Mouse (Mus musculus): ENCODE measurements around the gene Exoc2.

Exoc2 gene

DNA sequence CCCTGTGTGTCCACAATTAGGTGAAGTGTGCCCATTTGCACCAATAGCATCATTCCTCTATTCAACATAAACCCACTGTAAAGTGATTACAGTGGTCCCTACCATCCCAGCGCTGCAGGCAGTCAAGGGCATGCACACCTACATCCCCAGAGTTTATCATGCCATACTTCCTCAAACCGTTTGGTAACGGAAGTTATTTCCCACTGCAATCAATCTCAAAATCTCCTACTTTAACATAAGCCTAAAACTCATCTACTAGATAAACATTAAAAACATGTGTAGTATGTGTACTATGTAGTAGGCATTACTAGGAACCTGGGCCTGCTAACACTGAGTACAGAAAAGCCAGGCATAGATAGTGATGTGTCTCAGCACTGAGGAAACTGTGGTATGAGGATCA, 2.8 kb downstream of the Exoc2 start:
- DNase-seq (ENCODE audit: low spot score): no peak

DNA sequence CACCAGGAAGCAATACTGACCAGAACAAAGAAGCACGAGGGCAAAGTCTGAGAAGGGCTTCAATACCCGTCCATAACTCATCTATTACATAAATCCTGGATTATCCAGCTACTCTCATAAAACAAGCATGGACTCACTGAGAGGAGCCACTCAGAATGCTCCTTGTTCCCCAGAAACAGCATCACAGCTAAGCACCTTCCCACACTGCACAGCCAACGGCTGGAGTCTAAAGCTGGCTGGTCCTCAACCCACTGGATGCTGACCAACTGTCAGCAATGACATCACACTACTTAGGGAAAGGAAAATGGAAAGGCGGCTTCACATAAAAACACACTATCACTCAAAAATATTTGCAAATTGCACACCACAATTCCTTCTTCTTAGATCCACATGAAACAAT, 5.6 kb downstream of the Exoc2 start:
- no peak for DNase-seq (ENCODE audit: low spot score)

DNA sequence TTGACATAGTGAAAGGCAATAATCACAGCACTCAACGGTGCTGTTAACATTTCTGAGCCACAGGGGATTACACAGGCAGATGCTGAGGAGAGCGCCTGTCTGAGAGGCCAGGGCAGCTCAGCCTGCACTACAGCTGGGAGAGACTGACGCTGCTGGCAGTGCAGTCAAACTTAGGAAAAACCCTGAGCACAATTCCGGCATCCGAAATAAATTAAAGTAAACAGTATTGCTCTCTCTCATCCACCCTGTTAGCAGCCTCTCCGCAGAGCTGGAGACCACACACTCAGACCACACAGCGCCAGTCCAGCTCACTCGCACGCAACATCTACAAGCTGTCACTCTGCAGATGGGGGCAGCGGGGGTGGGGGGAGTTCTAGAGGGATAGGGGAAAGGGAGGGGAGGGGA, 7.4 kb downstream of the Exoc2 start:
- DNase-seq (ENCODE audit: low spot score): no peak

DNA sequence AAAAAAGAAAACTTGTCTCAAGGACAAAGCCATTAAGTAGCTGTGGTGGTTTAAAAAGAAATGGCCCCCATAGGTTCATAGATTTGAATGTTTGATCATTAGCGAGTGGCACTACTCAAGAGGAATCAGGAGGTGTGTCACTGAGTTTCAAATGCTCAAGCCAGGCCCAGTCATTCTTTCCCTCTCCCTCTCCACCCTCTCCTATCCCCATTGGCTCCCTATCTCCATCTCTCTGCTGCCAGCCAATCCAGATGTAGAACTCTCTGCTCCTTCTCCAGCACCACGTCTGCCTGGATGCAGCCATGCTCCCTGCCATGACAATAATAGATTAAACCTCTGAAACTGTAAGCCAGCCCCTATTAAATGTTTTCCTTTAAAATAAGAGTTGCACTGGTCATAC, 12.0 kb downstream of the Exoc2 start:
- no peak for DNase-seq (ENCODE audit: low spot score)

DNA sequence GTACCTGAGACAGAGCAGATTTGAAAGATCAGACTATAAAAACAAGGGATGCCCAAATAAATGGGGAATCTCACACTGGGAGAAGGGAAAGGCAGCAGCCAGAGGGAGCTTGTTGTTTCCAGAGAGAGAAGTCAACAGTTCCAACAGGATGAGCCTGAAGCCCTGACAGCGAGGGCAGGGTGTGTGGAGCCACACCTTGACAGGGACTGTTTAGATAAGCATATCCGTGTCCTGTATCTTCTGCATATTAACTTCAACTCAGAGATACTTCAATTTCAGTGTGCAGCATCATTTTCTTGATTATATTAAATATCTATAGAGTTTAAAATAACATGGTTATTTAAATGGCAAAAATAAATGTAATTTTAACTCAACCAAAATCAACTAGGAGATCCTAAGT, 13.2 kb downstream of the Exoc2 start:
- DNase-seq (ENCODE audit: low spot score): no peak

DNA sequence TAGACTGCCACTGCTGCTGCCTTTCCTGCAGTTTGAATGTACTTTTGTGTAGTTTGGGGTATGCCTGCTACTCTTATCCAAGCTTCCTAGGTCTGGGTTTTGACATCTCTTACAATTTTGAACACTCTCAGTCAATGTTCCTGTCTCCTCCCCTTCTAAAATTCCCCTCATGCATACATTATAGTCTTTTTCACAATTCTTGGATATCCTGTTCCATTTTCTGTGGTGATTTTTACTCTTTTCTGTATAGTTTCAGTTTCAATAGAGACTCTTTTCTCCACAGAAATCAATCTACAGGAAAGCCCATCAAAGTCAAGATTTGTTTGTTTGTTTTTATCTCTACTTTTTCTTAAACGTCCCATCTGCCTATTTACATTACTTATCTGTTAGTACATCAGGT, 20.3 kb downstream of the Exoc2 start:
- DNase-seq (ENCODE audit: low spot score): no peak

DNA sequence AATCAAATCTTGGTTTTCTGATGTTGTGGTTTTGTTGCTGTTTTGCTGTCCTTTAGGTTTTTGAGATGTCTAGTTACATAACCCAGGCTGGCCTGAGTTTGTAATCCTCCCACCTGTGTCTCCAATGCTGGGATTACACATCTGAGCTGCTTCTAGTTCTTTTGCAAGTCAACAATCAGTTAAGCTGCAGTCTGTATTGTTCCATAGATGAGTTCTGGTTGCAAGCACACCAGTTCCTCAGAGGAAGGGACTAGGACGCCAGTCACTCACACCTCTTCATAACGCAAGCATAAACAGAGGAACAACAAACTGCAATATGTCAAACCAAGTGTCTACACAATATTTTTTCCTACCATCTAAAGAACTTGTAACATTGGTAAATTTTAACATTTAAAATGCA, 21.8 kb downstream of the Exoc2 start:
- DNase-seq (ENCODE audit: low spot score): no peak

DNA sequence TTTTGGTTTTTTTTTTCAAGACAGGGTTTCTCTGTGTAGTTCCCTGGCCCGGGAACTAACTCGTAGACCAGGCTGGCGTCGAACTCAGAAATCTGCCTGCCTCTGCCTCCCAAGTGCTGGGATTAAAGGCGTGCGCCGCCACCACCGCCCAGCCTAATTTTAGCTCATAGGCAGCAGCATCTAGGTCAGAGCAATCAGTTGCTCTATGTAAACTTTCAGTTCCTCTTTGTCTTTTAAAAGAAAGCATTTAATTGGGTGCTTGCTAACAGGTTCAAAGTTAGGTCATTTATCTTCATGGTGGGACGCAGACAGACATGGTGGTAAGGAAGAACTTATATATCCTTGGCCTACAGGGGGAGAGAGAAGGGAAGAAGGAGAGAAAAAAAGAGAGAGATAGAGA, 24.7 kb downstream of the Exoc2 start:
- no peak for DNase-seq (ENCODE audit: low spot score)

DNA sequence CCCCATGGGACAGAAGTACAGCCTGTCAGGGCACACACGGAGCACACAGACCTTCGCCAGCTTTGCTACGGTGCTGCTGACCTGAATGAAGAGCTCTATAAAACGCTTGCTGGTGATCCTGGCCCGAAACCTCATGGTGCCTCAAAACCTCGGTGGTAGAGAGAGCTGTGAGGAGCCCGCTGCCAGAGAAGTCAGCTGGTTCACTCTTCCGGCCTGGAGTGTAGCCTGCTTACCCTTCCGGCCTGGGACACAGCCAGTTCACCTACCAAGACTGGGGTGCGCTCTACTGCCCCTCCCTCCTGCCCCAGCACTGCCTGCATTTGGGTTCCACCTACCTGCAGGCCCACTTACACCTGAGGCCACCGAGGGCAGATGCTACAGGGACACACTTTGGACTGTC, 26.4 kb downstream of the Exoc2 start, which contains the start of gene Hus1b:
Gene Hus1b (minus strand): TSS at position 220 of the 400 bp plus-strand sequence.
- DNase-seq (ENCODE audit: low spot score): no peak

DNA sequence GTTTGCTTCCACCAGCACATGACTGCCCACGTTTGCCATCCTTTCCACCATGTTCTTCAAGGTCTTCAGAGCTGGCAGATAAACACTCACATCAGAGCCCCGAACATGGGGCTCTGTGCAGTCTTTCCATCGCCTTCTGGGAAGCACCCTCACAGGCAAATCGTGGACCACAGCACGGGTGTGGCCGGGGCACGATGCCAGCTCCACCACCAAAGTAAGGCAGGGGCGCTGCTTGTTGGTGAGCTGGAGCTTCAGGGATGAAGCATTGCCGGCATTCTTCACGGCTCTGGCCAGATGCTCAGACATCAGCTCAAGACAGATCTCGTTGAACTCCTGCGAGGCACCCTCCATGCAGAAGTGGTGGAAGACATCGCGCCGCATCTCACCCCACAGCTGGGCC, 26.8 kb downstream of the Exoc2 start:
- no peak for DNase-seq (ENCODE audit: low spot score)

DNA sequence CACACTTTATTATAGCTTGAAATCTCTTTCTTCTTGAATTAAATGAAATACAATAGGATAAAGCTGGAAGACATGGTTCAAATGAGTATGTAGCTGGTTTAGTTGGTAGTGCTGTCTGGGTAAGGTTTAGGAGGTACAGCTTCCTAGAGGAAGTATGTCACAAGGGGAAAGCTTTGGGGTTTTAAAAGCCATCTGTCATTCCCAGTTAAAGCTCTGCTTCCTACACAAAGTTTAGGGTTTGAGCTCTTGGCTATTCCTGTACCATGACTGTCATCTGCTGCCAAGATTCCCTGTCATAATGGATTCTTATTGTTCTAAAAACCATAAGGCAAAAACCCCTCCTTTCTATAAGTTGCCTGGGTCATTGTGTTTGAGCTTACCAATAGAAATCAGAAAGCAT, 28.1 kb downstream of the Exoc2 start:
- DNase-seq (ENCODE audit: low spot score): no peak

DNA sequence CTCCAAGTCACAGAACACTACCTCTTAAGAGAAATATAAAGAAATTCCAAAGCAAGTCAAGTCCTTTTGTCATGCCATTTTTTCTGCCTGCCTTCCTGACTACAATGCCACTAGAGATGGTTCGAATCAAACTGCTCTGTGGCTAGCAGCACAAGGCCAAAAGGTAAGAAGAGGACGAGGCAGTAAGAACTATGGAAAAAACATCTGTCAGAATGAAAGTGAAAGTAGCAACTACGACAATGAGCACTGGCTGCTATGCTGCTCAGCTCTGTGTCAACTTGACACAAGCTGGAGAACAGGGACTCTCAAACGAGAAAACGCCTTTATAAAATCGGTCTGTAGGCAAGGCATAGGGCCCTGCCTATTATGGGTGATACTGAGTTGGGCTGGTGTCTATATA, 40.9 kb downstream of the Exoc2 start:
- no peak for DNase-seq (ENCODE audit: low spot score)

DNA sequence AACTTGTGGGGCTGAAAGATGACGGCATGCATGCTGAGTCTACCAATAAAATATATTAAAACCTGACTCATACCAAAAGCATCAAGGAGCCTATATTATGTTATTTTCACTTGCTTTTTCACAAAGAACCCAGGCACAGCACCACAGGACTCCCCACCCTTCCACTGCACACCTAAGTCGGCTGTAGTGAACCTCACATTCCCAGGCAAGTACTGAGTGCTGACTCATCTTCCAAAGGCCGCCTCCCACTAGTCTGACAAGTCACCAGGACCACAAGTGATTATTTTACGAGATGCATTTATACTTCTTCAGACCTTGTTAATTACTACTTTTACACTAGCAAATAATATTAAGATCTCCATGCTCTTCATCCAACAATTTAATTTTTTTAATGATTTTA, 42.3 kb downstream of the Exoc2 start:
- peak; percentile 13 for DNase-seq (ENCODE audit: low spot score)

DNA sequence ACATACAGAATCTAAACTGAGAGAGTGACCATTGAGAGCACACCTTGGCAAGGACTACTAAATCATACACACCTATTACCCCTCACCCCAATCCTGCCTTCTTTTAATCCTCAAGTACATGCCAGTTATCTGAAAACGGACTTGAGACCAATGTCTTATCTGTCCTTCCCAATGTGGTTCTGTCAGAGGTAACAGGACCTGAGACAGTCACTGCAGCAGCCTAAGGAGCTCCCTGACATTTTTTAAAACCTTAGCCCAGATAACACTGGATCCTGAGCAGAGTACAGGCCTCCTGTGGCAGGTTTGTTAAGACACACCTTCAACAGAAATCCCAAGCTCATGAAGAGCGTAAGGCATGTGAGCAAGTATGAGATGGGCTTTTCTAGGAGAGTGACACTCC, 44.8 kb downstream of the Exoc2 start:
- no peak for DNase-seq (ENCODE audit: low spot score)

DNA sequence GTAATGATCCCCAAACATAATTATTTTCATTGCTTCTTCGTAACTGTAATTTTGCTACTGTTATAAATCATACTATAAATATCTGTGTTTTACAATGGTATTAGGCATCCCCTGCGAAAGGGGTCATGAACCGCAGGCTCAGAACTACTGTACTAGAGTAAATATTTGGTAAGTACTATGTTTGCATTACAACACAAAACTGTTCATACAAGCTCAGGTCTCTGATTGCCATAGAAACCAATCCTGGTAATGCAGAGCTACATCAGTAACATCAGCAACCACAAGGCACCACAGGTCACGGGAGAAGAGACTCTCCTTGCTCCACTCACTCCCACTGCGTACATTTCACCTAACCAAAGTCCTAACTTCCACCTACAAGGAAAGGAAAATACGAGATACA, 49.6 kb downstream of the Exoc2 start:
- DNase-seq (ENCODE audit: low spot score): no peak

DNA sequence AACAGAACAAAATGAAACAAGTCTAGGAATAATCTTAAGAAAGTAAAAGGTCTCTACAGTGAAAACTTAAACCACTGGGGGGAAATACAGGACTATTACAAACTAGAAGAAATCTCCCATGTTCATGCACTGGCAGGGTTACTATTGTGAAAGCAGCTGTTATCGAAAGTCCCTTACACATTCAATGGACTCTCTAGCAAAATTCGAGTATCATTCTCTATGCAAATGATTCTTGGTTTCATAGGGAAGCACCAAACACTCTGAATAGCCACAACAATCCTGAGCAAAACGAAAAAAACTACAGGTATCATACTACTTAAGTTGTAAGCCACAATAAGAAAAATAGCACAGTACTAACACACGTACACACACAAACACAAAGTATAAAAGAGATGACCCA, 52.0 kb downstream of the Exoc2 start:
- no peak for DNase-seq (ENCODE audit: low spot score)

DNA sequence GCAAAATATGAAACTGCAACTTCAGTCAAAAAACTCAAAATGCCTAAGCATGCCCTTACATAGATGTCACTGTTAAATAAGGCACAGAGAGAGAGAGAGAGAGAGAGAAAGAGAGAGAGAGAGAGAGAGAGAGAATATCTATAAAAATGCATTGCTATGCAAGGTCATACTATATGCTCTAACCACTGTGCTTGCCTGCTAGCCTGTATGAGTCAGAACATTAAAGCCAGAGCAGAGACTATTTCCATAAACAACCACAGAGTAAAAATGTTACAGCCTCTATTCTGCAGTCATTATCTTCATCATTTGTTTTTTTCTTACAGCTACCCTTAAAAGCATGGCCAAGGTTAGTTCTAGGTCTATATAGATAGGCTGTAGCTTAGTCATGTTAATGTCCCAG, 60.1 kb downstream of the Exoc2 start:
- DNase-seq (ENCODE audit: low spot score): no peak

DNA sequence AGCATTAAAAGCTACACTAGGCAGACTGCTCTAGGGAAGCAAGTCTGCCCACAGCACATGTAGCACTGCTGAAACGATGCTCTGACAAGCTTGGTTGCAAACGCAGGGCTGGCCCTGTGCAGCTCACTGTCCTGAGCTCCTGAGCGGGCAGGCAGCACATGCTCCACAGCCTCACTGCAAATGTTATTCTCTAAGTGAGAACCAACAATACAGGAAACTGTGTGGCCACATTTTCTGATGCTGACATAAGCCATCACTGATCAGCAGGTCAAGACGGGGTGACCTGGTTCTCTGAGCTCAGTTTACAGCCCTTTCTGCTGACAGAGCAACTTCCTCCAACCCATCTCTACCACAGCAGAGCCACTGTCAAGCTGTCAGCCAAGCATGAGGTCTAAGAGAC, 60.9 kb downstream of the Exoc2 start:
- DNase-seq (ENCODE audit: low spot score): no peak

DNA sequence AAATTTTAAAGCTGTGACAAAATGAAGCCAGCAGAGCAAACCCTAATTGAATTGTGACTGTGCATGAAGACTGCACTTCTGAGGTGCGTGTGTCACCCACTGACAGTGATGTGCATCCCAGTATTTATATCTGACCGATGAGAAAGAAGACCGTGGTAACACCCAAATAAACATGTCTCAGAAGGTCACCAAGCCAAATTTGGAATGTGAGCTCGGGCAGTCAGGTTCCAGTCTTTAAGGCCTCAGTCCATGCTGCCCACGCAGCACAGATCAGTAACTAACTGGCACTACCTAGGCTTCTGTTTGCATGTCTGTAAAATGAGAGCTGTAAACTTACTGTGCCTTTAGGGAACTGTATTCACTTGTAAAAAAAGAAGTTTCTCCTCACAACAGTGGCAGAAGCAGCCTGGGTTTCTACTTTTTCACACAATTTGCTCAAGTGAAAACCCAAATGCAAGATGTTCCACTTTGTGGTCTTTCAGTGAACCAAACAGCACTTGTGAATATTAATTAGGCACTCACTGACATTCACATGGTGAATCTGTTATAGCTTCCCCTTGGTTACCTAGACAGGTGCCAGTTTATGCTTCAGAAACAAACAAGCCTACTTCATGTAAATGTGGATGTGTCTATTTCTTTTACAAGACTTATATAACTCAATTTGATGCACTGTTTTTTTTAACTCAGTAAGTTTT, 61.8 kb downstream of the Exoc2 start:
- DNase-seq (ENCODE audit: low spot score): no peak

DNA sequence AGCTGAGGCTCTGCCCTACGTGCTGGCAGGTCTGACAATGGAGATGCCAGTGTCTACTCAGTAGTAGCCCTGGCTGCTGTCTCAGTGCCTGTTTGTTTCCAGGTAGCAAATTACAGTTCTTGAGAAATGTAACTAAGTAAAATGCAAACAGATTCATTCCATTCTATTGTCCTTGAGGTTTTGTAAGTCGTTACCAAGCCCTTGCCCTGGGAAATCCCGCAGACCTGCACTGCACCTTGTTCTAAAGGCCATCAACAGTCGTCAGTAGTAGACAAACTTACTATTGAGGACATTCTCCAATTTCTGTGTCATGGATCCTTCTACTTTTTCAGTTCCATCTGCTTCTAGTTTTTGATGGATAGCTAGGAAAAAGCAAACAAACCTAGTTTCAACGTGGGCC, 63.0 kb downstream of the Exoc2 start:
- no peak for DNase-seq (ENCODE audit: low spot score)

DNA sequence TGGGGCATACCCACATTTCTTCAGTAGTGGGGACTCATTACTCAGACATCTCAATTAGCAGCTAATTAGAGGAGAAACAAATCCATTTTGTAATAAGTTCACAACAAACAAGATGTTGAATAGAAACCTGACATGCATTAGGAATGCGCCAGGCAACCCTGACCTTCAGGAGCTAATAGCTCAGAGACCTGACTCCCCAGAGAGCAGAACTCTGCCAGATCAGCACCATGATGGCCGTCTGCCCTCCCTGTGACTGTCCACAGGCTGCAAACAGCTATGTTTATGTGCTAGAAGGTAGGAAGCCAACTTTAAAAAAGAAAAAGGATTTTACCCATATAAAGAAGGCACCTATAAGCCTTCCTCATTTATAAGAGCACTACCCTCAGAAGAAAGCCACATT, 71.6 kb downstream of the Exoc2 start:
- DNase-seq (ENCODE audit: low spot score): no peak

DNA sequence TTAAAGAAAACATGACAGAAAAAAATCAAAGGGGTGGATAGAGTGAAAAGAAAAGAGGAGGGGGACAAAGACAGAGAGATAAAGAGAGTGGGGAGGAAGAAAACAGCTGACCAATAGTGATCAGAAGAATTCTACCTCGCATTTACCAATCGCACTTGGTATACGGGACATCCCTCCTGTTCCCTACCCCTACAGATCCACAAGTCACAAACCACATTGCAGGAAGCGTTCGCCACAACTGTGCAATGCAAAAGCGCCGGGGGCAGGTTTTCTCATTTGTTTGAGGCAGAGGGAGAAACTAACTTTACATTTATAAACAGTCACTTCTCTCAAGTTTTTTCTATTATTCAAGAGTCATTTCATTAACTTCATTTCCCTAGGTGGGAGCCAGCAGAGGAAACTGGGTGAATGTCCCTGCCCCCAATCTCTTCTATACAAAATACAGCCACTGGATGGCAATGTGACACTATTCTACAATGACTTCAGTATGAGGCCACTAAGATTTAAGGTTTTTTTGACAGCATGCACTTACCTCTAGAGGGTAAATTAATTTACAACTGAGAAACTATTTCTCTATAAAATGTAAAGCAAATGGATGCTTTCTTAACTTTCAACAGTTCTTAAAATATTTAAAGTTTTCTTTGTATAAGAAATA, 72.4 kb downstream of the Exoc2 start:
- no peak for DNase-seq (ENCODE audit: low spot score)

DNA sequence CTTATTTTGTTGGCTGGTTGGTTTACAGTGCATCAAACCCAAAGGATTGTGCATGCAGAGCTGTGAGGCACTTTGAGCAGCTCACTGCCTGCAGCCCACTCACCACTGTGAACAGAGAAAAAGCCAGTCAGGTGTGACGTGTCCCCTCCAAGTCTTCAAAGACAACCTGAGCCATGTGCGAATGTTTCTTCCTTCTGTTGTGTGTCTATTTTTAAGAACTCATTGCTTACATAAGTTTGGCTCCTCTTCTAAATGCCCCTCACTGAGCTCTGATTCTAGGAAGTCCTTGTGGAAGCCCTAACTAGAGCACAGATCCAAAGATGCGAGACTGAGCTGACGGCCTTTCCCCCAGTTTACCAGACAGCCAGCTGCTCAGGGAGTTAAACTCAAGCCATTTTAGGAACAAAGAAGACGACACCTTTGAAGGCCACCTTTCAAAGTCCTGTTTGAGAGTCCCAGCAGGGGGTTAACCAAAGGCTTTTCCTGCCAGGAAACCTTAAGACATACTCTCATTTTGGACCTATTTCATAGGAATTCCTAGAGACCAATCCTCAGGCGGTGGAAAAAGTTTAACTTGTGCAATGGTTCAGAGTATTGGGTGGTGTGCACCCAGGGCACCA, 79.8 kb downstream of the Exoc2 start:
- no peak for DNase-seq (ENCODE audit: low spot score)

DNA sequence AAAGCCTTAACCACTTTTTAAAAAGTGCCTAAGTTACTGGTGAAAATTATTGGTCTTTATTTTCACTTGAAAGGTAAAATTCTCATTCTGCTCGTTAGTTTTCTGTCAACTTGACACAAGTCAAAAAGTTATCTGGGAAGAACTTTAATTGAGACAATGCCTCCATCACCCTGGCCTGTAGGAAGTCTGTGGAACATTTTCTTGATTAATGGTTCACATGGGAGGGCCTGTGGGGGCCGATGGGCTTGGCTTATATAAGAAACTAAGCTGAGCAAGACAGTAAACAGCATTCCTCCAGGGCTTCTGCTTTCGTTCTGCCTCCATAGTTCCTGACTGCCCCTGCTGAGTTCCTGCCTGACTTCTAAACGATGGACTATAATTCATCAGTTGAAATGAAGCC, 81.6 kb downstream of the Exoc2 start:
- no peak for DNase-seq (ENCODE audit: low spot score)

Measured in urinary bladder, postnatal 14 days (tissue).